Mouse (Mus musculus): Measurements from ENCODE around the gene Purb.

Purb gene

GRCm38 (mm10) chr11:6475867-6476484 lies at the start of gene Purb:
Gene Purb (minus strand): TSS chr11:6475917.
- DNase-seq (ENCODE audit: low spot score): peak; percentile 90

GRCm38 (mm10) chr11:6525241-6525640 lies 49.5 kb upstream of the Purb start:
- no peak for DNase-seq (ENCODE audit: low spot score)

GRCm38 (mm10) chr11:6524880-6525238 lies 49.1 kb upstream of the Purb start:
- DNase-seq (ENCODE audit: low spot score): no peak

GRCm38 (mm10) chr11:6524165-6524879 lies 48.6 kb upstream of the Purb start:
- no peak for DNase-seq (ENCODE audit: low spot score)

- no peak for DNase-seq (ENCODE audit: low spot score)
Observed at GRCm38 (mm10) chr11:6523662-6524088, 48.0 kb upstream of the Purb start.

- DNase-seq (ENCODE audit: low spot score): no peak
Observed at GRCm38 (mm10) chr11:6522782-6523525, 47.2 kb upstream of the Purb start.

GRCm38 (mm10) chr11:6520507-6521173 lies 44.9 kb upstream of the Purb start, which contains the start of gene Myo1g:
Gene Myo1g (minus strand): TSS chr11:6520965.
- no peak for DNase-seq (ENCODE audit: low spot score)

- no peak for DNase-seq (ENCODE audit: low spot score)
Observed at GRCm38 (mm10) chr11:6519491-6520033, 43.8 kb upstream of the Purb start.

- no peak for DNase-seq (ENCODE audit: low spot score)
Observed at GRCm38 (mm10) chr11:6514837-6515236, 39.1 kb upstream of the Purb start.

GRCm38 (mm10) chr11:6508269-6508876 lies 32.7 kb upstream of the Purb start:
- no peak for DNase-seq (ENCODE audit: low spot score)

- no peak for DNase-seq (ENCODE audit: low spot score)
Observed at GRCm38 (mm10) chr11:6506516-6506915, 30.8 kb upstream of the Purb start.

GRCm38 (mm10) chr11:6504689-6505088 lies 29.0 kb upstream of the Purb start:
- DNase-seq (ENCODE audit: low spot score): no peak

- no peak for DNase-seq (ENCODE audit: low spot score)
Observed at GRCm38 (mm10) chr11:6504226-6504625, 28.5 kb upstream of the Purb start.

GRCm38 (mm10) chr11:6502506-6502905 lies 26.8 kb upstream of the Purb start:
- no peak for DNase-seq (ENCODE audit: low spot score)

GRCm38 (mm10) chr11:6497311-6497948 lies 21.7 kb upstream of the Purb start:
- DNase-seq (ENCODE audit: low spot score): no peak

- no peak for DNase-seq (ENCODE audit: low spot score)
Observed at GRCm38 (mm10) chr11:6489691-6490503, 14.2 kb upstream of the Purb start.

- DNase-seq (ENCODE audit: low spot score): no peak
Observed at GRCm38 (mm10) chr11:6489257-6489656, 13.5 kb upstream of the Purb start.

- no peak for DNase-seq (ENCODE audit: low spot score)
Observed at GRCm38 (mm10) chr11:6488041-6488684, 12.4 kb upstream of the Purb start.

- DNase-seq (ENCODE audit: low spot score): no peak
Observed at GRCm38 (mm10) chr11:6487496-6487895, 11.8 kb upstream of the Purb start.

GRCm38 (mm10) chr11:6486916-6487315 lies 11.2 kb upstream of the Purb start:
- DNase-seq (ENCODE audit: low spot score): no peak

Data from embryo, embryonic 10.5 days (tissue).